Mouse (Mus musculus) liver, adult 2 months (tissue): ENCODE measurements around the gene Rfx7.
A peak's percentile ranks its signal among the peaks of the same experiment; 100 is the strongest.

Source experiments
- CTCF ChIP-seq: fragments of 200-500 bp; IDR thresholded peaks from 2 replicates; pipeline ENCODE4 v1.5.1; 2011; ENCODE audit warnings: low read depth, low read length, control low read depth
- POLR2A ChIP-seq: fragments of 200-500 bp; IDR thresholded peaks from 2 replicates; pipeline ENCODE4 v1.6.1; 2011; ENCODE audit warnings: low read length, control low read depth; ENCODE audit not compliant: insufficient read depth; ENCODE audit errors: extremely low read depth

- TF ChIP-seq CTCF (peak; percentile 36; the same call in 1 of the 2 replicates), POLR2A (no peak)
Observed at GRCm38 (mm10) chr9:72635134-72635533, 103.1 kb downstream of the Rfx7 start.
